Mouse (Mus musculus) liver, postnatal 0 days (tissue): ENCODE measurements at regions not wholly inside any gene's neighbourhood (a gene's known extent, or its start where the extent isn't known, plus 50 kb on each side); places are given as distances from the start of the nearest gene placed in this dataset.

Source experiments
- ATAC-seq: fragments of 200-750 bp; cut with Nextera tagmentation; 2 replicates; pipeline ENCODE4 v1.8.0; 2017; ENCODE audit warnings: mild to moderate bottlenecking, moderate library complexity
- DNase-seq: peaks from one replicate; pipeline ENCODE4 v3.0.0-alpha.2; 2016
- H3K27ac ChIP-seq: fragments of 300-500 bp; sonication (generic); 2 replicates; pipeline ENCODE4 v1.5.1; 2014; ENCODE audit warnings: antibody characterized with exemption, moderate library complexity, mild to moderate bottlenecking, low read depth
- H3K27me3 ChIP-seq: fragments of 300-500 bp; sonication (generic); 2 replicates; pipeline ENCODE4 v1.6.1; 2014; ENCODE audit warnings: low read length, control low read depth, mixed read lengths; ENCODE audit not compliant: insufficient read depth
- H3K36me3 ChIP-seq: fragments of 300-500 bp; sonication (generic); replicated peaks from 2 replicates; pipeline ENCODE4 v1.6.1; 2014; ENCODE audit warnings: mild to moderate bottlenecking, control low read depth, low read length, moderate library complexity, mixed read lengths; ENCODE audit not compliant: insufficient read depth
- H3K4me1 ChIP-seq: fragments of 300-500 bp; sonication (generic); 2 replicates; pipeline ENCODE4 v1.6.1; 2014; ENCODE audit warnings: antibody characterized with exemption, mild to moderate bottlenecking, control low read depth; ENCODE audit not compliant: insufficient read depth
- H3K4me2 ChIP-seq: fragments of 300-500 bp; sonication (generic); 2 replicates; pipeline ENCODE4 v1.6.1; 2014; ENCODE audit warnings: low read depth, mild to moderate bottlenecking, low read length, moderate library complexity, mixed read lengths
- H3K4me3 ChIP-seq: fragments of 300-500 bp; sonication (generic); 2 replicates; pipeline ENCODE4 v1.5.1; 2014; ENCODE audit warnings: low read depth, low read length
- H3K9ac ChIP-seq: fragments of 300-500 bp; sonication (generic); replicated peaks from 2 replicates; pipeline ENCODE4 v1.6.1; 2014; ENCODE audit warnings: mild to moderate bottlenecking, moderate library complexity
- H3K9me3 ChIP-seq: fragments of 300-500 bp; sonication (generic); 2 replicates; pipeline ENCODE4 v1.6.1; 2016; ENCODE audit warnings: mild to moderate bottlenecking, control low read depth, low read length, mixed read lengths
- CTCF ChIP-seq: sonication (generic); IDR thresholded peaks from 2 replicates; pipeline ENCODE4 v1.5.1; 2016; ENCODE audit warnings: antibody characterized with exemption, low read depth
- EP300 ChIP-seq: IDR thresholded peaks from 2 replicates; pipeline ENCODE4 v1.6.1; 2016; ENCODE audit warnings: antibody characterized with exemption, low read depth, mild to moderate bottlenecking
- WGBS: fragments of 180-500 bp; shearing (Covaris S2); extraction: QIAGEN DNeasy Blood & Tissue Kit; methylation state at CpG from one replicate; pipeline ENCODE4 v1.1.7; 2014; ENCODE audit not compliant: insufficient replicate concordance; 5-methylcytosine and 5-hydroxymethylcytosine counted together

DNA sequence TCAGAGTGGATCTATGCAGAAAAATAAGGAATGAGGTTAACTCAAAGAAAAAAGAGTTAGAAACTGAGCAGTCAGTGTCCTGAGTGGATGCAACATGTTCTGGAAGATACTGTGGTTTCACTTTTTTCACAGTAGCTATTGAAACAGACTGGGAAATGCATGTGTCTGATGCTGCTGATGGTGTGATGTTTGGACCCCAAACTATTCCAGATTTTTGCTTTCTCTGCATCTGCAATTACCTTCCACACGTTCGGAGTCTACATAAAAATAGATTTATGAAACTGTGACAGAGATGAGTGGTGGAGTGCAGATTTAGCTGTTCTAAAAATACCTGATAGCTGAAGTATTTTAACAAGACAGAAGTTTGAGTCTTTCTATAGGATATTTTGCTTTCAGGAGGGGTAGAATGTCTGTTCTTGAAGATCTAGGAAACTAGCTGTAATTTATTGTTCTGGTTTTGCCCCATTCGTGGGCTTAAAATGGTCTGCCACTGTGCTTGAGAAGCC is 545.3 kb downstream of the Stim2 start:
- 63% methylated on average over 3 of the region's 3 CpGs for WGBS

DNA sequence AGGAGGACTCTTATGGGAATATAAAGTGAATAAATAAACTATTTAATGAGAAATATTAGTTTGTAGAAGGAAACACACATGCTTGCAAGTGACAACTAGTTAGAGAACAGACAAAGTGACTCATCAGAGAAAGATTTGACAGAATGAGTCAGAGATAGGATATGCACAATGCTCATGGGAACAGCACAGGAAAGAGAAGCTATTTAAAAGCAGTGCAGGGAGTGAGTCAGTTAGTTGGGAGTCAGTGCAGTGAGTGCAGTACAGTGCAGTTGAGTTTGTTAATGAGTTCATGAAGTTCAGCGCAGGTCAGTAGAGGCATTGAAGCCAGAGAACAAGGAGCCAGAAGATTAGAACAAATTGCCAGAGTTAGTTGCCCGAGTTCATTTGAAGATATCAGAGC is 580.2 kb downstream of the Stim2 start:
- WGBS: 54% methylated on average over 2 of the region's 2 CpGs
- ATAC-seq: no peak
- no peak for TF ChIP-seq CTCF
- TF ChIP-seq EP300: no peak

More for the DNA sequence above, 545.3 kb downstream of the Stim2 start:
- no peaks in the 10 kb centered on the region for H3K27me3 ChIP-seq
- no peak overlapping the region for H3K4me2 ChIP-seq
- TF ChIP-seq CTCF (no peak), EP300 (no peak)
- H3K4me3 ChIP-seq: no peak overlapping the region
- no peak overlapping the region for H3K27ac ChIP-seq
- no peak for ATAC-seq
- no peak for DNase-seq
- no peaks in the 10 kb centered on the region for H3K9me3 ChIP-seq
- H3K4me1 ChIP-seq: no peaks in the 10 kb centered on the region
- no peaks in the 10 kb centered on the region for H3K36me3 ChIP-seq
- no peak overlapping the region for H3K9ac ChIP-seq

DNA sequence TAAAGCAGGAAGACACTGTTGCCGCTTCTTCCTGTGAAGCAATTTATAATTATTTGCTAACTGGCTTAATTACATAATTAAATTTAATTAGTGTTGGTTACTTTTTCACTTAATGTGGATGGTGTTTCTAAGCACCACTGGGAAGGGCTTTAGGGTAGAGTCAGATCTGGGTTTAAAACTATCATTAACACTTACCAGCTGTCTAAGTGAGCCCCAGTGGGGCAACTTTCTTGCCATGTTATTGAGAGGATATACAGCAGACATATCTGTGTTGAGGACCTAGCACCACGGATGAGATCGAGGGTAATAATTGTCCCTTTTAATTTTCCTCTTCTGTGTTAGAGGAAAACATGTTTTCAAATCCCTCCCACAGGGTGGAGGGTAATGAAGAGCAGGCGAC is 581.2 kb downstream of the Stim2 start:
- WGBS: 74% methylated on average over 4 of the region's 4 CpGs
- no peaks in the 10 kb centered on the region for H3K4me1 ChIP-seq
- H3K4me3 ChIP-seq: no peak overlapping the region
- no peaks in the 10 kb centered on the region for H3K36me3 ChIP-seq
- H3K4me2 ChIP-seq: no peak overlapping the region
- ATAC-seq (no peak), DNase-seq (no peak)
- H3K27me3 ChIP-seq: no peaks in the 10 kb centered on the region
- H3K9me3 ChIP-seq: no peaks in the 10 kb centered on the region
- H3K27ac ChIP-seq: no peak overlapping the region
- H3K9ac ChIP-seq: no peak overlapping the region
- no peak for TF ChIP-seq EP300
- no peak for TF ChIP-seq CTCF

More for the DNA sequence above, 580.2 kb downstream of the Stim2 start:
- Histone ChIP-seq H3K36me3 (no peaks in the 10 kb centered on the region), H3K27me3 (no peaks in the 10 kb centered on the region), H3K9ac (no peak overlapping the region), H3K9me3 (no peaks in the 10 kb centered on the region), H3K4me1 (no peaks in the 10 kb centered on the region), H3K4me2 (no peak overlapping the region), H3K27ac (no peak overlapping the region), H3K4me3 (no peak overlapping the region)
- DNase-seq: no peak

DNA sequence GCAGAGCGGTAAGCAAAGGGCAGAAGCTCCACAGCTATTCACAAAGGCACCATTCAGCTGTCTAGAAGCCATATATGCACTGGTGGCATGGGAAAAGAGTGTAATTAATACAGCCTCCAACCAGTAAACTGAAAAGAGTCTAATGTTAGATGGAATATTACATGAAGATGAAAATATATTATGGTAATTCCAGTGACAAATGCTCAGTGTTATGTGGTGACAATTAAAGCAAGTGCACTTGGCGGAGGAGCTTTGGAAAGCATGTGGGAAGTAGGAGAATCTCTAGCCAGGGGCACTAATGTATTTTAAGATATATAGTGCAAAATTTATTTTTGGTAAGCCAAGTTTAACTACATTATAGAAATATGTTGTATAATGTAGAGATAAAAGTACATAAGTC is 583.9 kb downstream of the Stim2 start:
- no peaks in the 10 kb centered on the region for H3K9me3 ChIP-seq
- H3K27ac ChIP-seq: no peak overlapping the region
- no peak for DNase-seq
- no peak for ATAC-seq
- no peaks in the 10 kb centered on the region for H3K27me3 ChIP-seq
- no peak overlapping the region for H3K9ac ChIP-seq
- 78% methylated on average over 2 of the region's 2 CpGs for WGBS
- no peak overlapping the region for H3K4me2 ChIP-seq
- H3K36me3 ChIP-seq: no peaks in the 10 kb centered on the region
- no peaks in the 10 kb centered on the region for H3K4me1 ChIP-seq
- TF ChIP-seq EP300: no peak
- TF ChIP-seq CTCF: no peak
- H3K4me3 ChIP-seq: no peak overlapping the region

DNA sequence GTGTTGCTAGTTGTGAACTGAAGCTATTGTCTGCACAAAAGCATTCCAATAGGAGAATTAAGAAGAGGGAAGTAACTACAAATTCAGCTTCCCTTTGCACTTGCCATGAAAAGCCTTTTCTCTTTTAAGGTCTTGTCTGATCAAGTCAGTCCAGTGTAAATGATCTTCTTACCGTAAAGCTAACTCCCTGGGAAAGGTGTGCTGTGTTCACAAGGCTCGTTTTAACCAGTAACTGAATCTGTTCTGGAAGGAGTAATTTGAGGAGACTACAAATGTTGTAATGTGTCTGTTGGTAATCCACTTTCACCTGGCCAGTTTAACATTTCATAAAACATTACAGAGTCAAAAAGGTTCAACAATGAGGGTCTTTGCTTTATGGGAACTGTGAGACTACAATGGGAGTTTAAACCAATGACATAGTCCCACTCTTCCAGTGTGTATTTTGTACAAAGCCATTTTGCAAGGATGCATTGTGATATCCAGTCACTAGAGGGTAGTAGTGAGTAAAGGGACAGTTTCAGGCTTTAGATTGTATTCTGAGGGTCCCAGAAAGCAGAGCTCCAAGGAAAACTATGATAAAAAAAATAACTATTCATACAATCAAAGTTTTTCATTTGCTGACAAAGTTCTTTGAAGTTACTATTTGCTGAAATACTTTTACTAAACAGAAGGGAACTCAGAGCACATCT is 590.2 kb downstream of the Stim2 start:
- ATAC-seq (no peak), DNase-seq (no peak)
- H3K4me2 ChIP-seq: no peak overlapping the region
- H3K27me3 ChIP-seq: no peaks in the 10 kb centered on the region
- no peak overlapping the region for H3K4me3 ChIP-seq
- H3K27ac ChIP-seq: no peak overlapping the region
- WGBS: 57% methylated on average over 2 of the region's 2 CpGs
- no peaks in the 10 kb centered on the region for H3K9me3 ChIP-seq
- no peak overlapping the region for H3K9ac ChIP-seq
- H3K36me3 ChIP-seq: no peaks in the 10 kb centered on the region
- H3K4me1 ChIP-seq: no peaks in the 10 kb centered on the region
- peak; percentile 58 for TF ChIP-seq CTCF
- TF ChIP-seq EP300: no peak

DNA sequence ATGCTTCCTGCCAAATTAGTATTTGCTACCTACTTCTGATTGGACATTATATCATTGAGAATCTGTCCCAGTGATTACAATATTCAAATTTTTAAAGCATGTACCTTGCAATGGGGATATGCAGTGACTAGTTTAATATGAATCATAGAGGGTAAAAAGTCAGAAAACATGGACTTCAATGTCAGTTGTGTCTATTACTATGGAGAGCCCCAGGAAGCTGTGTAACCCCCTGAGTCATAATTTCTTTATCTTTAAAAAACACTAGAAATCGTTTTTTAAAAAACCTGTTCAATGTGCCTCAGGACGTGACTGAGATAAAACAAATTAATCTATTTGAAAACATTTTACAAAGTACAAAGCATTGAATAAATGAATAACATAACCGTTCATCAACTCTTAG is 612.7 kb downstream of the Stim2 start:
- Histone ChIP-seq H3K4me1 (no peaks in the 10 kb centered on the region), H3K27me3 (no peaks in the 10 kb centered on the region), H3K36me3 (no peaks in the 10 kb centered on the region), H3K4me2 (no peak overlapping the region), H3K9me3 (no peaks in the 10 kb centered on the region), H3K9ac (no peak overlapping the region), H3K4me3 (no peak overlapping the region), H3K27ac (no peak overlapping the region)
- no peak for ATAC-seq
- TF ChIP-seq CTCF: no peak
- no peak for TF ChIP-seq EP300
- no peak for DNase-seq
- 69% methylated on average over 3 of the region's 3 CpGs for WGBS

DNA sequence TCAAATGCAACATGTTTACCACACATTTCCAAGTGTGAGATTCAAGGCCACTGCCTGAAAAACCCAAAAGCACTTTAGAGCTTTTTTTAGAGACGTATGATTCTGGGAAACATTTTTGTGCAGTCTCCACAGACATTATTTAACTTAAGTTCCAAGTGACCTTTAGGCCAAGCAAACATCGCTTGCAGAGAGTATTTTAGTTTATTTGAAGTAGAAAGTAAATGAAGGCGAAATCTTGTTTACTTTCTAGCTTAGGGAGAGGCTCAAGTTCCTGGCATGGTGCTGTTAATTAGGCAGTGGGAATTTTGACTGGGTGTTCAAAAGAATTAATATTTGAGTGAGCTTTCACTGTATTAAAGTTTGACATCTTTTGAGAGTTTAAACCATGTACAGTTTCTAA is 624.4 kb downstream of the Stim2 start:
- no peak for TF ChIP-seq CTCF
- no peak for TF ChIP-seq EP300
- no peaks in the 10 kb centered on the region for H3K4me1 ChIP-seq
- no peak overlapping the region for H3K4me3 ChIP-seq
- DNase-seq (no peak), ATAC-seq (no peak)
- H3K9ac ChIP-seq: no peak overlapping the region
- no peak overlapping the region for H3K4me2 ChIP-seq
- 43% methylated on average over 3 of the region's 3 CpGs for WGBS
- H3K27me3 ChIP-seq: no peaks in the 10 kb centered on the region
- no peak overlapping the region for H3K27ac ChIP-seq
- H3K9me3 ChIP-seq: no peaks in the 10 kb centered on the region
- no peaks in the 10 kb centered on the region for H3K36me3 ChIP-seq
